Mouse (Mus musculus) small intestine, adult 2 months (tissue): ENCODE measurements around the gene Casp9. TPM values are rescaled to one million over a fixed set of nuclear protein-coding genes. Genes with fewer than 3 reads are reported as not detected.

Experiments
- H3K27ac ChIP-seq: fragments of 200-500 bp; 2 replicates; pipeline ENCODE4 v1.5.1; 2012; ENCODE audit warnings: low read depth, low read length, control low read depth, inconsistent platforms; ENCODE audit not compliant: insufficient read depth
- H3K27me3 ChIP-seq: fragments of 200-500 bp; 2 replicates; pipeline ENCODE4 v1.6.1; 2012; ENCODE audit warnings: mild to moderate bottlenecking, moderate library complexity, low read length, inconsistent platforms; ENCODE audit not compliant: control insufficient read depth, insufficient read depth
- H3K36me3 ChIP-seq: fragments of 200-500 bp; 2 replicates; pipeline ENCODE4 v1.6.1; 2012; ENCODE audit warnings: mild to moderate bottlenecking, low read length, control low read depth, inconsistent platforms; ENCODE audit not compliant: control insufficient read depth, insufficient read depth
- H3K4me1 ChIP-seq: fragments of 200-500 bp; 2 replicates; pipeline ENCODE4 v1.6.1; 2012; ENCODE audit warnings: low read length, inconsistent platforms, mixed read lengths; ENCODE audit not compliant: control insufficient read depth, insufficient read depth, insufficient read length
- H3K4me3 ChIP-seq: fragments of 200-500 bp; 2 replicates; pipeline ENCODE4 v1.5.1; 2012; ENCODE audit warnings: low read depth, mild to moderate bottlenecking, control low read depth, inconsistent platforms, low read length, moderate library complexity
- CTCF ChIP-seq: fragments of 200-500 bp; IDR thresholded peaks from 2 replicates; pipeline ENCODE4 v1.5.1; 2012; ENCODE audit warnings: low read depth, mild to moderate bottlenecking, control low read depth, inconsistent platforms, low read length, moderate library complexity, mixed read lengths; ENCODE audit not compliant: insufficient replicate concordance, insufficient read length; ENCODE audit errors: extremely low read depth
- POLR2A ChIP-seq: fragments of 200-500 bp; IDR thresholded peaks from 2 replicates; pipeline ENCODE4 v1.6.1; 2012; ENCODE audit warnings: low read depth, mild to moderate bottlenecking, control low read depth, inconsistent platforms, low read length, moderate library complexity
- WGBS: fragments of 180-500 bp; shearing (Covaris S2); methylation state at CpG from one replicate; pipeline ENCODE4 v1.1.7; 2018; 5-methylcytosine and 5-hydroxymethylcytosine counted together
- polyA plus RNA-seq: library from polyadenylated mRNA; depleted of rRNA; stranded (reverse); fragments of >200 nt; gene quantifications from 2 replicates; pipeline ENCODE4 v1.2.3, GENCODE M21; 2012

Casp9 gene
- polyA plus RNA-seq, 1 experiment: 14.6 TPM

- no peak for TF ChIP-seq POLR2A
- TF ChIP-seq CTCF: no peak
- no peak overlapping the region for H3K27ac ChIP-seq
- peaks cover 39% of the 10 kb centered on the region for H3K36me3 ChIP-seq
- H3K4me3 ChIP-seq: no peak overlapping the region
- WGBS: 93% methylated on average over 4 of the region's 4 CpGs
- H3K27me3 ChIP-seq: no peaks in the 10 kb centered on the region
- no peaks in the 10 kb centered on the region for H3K4me1 ChIP-seq
Observed at GRCm38 (mm10) chr4:141804105-141804504, 10.7 kb downstream of the Casp9 start.

GRCm38 (mm10) chr4:141805886-141806285 is 12.5 kb downstream of the Casp9 start:
- no peak overlapping the region for H3K4me3 ChIP-seq
- no peaks in the 10 kb centered on the region for H3K4me1 ChIP-seq
- no peak overlapping the region for H3K27ac ChIP-seq
- TF ChIP-seq CTCF (no peak), POLR2A (no peak)
- 96% methylated on average over 8 of the region's 8 CpGs for WGBS
- peaks cover 54% of the 10 kb centered on the region for H3K36me3 ChIP-seq
- H3K27me3 ChIP-seq: no peaks in the 10 kb centered on the region

- TF ChIP-seq POLR2A: no peak
- TF ChIP-seq CTCF: peak; percentile 66; the same call in 1 of the 2 replicates
- Histone ChIP-seq H3K4me3 (no peak overlapping the region), H3K27ac (no peak overlapping the region), H3K4me1 (no peaks in the 10 kb centered on the region), H3K27me3 (no peaks in the 10 kb centered on the region), H3K36me3 (peaks cover 81% of the 10 kb centered on the region)
- 70% methylated on average over 8 of the region's 8 CpGs for WGBS
Observed at GRCm38 (mm10) chr4:141809850-141810464, 16.5 kb downstream of the Casp9 start.

- H3K36me3 ChIP-seq: peaks cover 78% of the 10 kb centered on the region
- H3K27ac ChIP-seq: no peak overlapping the region
- TF ChIP-seq POLR2A: no peak
- no peak for TF ChIP-seq CTCF
- H3K4me3 ChIP-seq: no peak overlapping the region
- H3K27me3 ChIP-seq: no peaks in the 10 kb centered on the region
- 97% methylated on average over 2 of the region's 2 CpGs for WGBS
- H3K4me1 ChIP-seq: no peaks in the 10 kb centered on the region
Observed at GRCm38 (mm10) chr4:141810975-141811374, 17.6 kb downstream of the Casp9 start.

GRCm38 (mm10) chr4:141811375-141811774 is 18.0 kb downstream of the Casp9 start:
- Histone ChIP-seq H3K27ac (no peak overlapping the region), H3K4me3 (no peak overlapping the region), H3K4me1 (no peaks in the 10 kb centered on the region), H3K27me3 (no peaks in the 10 kb centered on the region), H3K36me3 (peaks cover 75% of the 10 kb centered on the region)
- TF ChIP-seq CTCF (no peak), POLR2A (no peak)
- 96% methylated on average over 7 of the region's 7 CpGs for WGBS

- no peak overlapping the region for H3K27ac ChIP-seq
- no peaks in the 10 kb centered on the region for H3K4me1 ChIP-seq
- H3K27me3 ChIP-seq: no peaks in the 10 kb centered on the region
- 88% methylated on average over 7 of the region's 7 CpGs for WGBS
- TF ChIP-seq CTCF: no peak
- no peak for TF ChIP-seq POLR2A
- H3K4me3 ChIP-seq: no peak overlapping the region
- H3K36me3 ChIP-seq: peaks cover 39% of the 10 kb centered on the region
Observed at GRCm38 (mm10) chr4:141816267-141816666, 22.9 kb downstream of the Casp9 start.

GRCm38 (mm10) chr4:141816776-141817655 is 23.6 kb downstream of the Casp9 start:
- WGBS: 59% methylated on average over 14 of the region's 14 CpGs
- Histone ChIP-seq H3K27me3 (no peaks in the 10 kb centered on the region), H3K36me3 (peaks cover 32% of the 10 kb centered on the region), H3K27ac (no peak overlapping the region), H3K4me3 (no peak overlapping the region), H3K4me1 (no peaks in the 10 kb centered on the region)
- TF ChIP-seq POLR2A (no peak), CTCF (no peak)
